Mouse (Mus musculus): ENCODE results near the gene Mdm2.

GRCm38 (mm10) chr10:117752851-117753647 lies 42.5 kb upstream of the Mdm2 start:
- TF ChIP-seq CTCF (IDR thresholded peaks at IDR 0.05; ENCODE audit: low read depth): no peak
- no peak for TF ChIP-seq EP300 (optimal IDR thresholded peaks at IDR 0.05)

All from stomach, postnatal 0 days (tissue).